Mouse (Mus musculus): ENCODE results near the gene Sult1a1.

DNA sequence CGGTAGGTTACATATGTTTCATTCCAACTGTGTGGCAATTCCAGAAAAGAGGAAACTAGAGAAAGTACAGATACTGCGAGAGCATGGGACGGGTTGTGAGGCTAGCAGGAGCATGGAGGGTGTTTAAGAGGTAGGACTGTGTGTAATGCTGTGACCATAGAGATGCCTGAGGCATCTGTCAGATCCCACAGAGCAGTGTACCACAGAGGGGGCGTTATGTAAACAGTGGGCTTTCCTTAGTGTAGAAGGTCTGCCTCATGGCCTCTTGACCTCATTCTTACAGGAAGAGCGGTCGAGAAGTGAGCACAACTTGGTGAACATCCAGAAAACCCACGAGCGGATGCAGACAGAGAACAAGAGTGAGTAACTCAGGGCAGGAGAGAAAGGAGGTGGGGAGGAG lies 12.6 kb downstream of the Sult1a1 start:
- TF ChIP-seq POLR2A (IDR thresholded peaks at IDR 0.05; ENCODE audit: extremely low read depth, insufficient read depth, low read length) (no peak), CTCF (IDR thresholded peaks at IDR 0.05; ENCODE audit: low read depth, low read length) (no peak)

Data from liver, adult 2 months (tissue).